Mouse (Mus musculus): ENCODE measurements around the gene Anapc4. TPM values are rescaled to one million over a fixed set of nuclear protein-coding genes. Genes with fewer than 3 reads are reported as not detected.
A peak's percentile ranks its signal among the peaks of the same experiment; 100 is the strongest.

Gene Anapc4
- polyA plus RNA-seq, 1 experiment, result 29.9 TPM

DNA sequence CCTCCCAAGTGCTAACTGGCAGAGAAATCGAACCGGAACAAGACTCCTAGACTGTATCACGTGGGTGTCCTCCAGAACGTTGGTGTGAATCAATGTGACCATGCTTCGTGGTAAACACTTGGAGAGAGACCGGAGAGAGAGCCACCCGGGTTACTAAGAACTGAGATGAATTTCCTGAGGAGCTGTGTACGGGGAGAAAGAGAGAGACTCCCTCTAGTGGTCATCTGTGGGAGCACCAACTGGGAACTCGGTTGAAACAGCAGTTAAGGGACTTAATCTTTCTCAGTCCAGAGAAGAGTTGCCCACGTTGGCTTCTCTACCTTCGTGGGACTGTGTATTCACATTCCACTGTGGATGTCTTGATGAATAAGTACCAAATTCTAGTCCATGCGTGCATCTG lies 53.3 kb downstream of the Anapc4 start:
- H3K4me3 ChIP-seq (replicated peaks; ENCODE audit: extremely low read depth, low read depth, low read length), result no peak overlapping the region
- peak; percentile 60 for DNase-seq
- peak; percentile 56 for TF ChIP-seq CTCF (IDR thresholded peaks at IDR 0.05; ENCODE audit: insufficient read depth, low read length)
- no peak for TF ChIP-seq POLR2A (IDR thresholded peaks at IDR 0.05; ENCODE audit: borderline replicate concordance, extremely low read depth, low read depth, low read length)
- H3K4me1 ChIP-seq (ENCODE audit: control insufficient read depth, insufficient read depth, low read length), result no peaks in the 10 kb centered on the region
- 34% methylated on average over 12 of the region's 12 CpGs for WGBS

DNA sequence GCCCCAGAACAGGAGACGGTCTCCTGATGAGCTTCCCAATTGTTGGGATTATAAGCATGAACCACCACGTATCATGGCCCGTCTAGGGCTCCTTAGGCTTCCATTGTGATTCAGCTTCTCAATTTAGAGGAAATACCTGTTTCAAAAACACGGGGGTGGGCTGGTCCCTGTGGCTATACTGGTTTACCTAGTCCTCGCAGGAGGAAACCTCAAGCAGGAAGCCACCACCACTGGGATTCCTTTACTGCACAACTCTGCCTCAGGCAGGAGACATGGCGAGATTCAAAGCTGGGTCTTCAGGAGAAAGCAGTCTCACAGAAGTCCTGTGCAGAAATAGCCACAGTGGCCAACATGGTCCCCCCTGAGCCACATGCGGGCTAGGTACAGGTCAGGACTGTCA lies 56.1 kb downstream of the Anapc4 start:
- DNase-seq, result no peak
- 72% methylated on average over 7 of the region's 7 CpGs for WGBS
- no peaks in the 10 kb centered on the region for H3K4me1 ChIP-seq (ENCODE audit: control insufficient read depth, insufficient read depth, low read length)
- TF ChIP-seq CTCF (IDR thresholded peaks at IDR 0.05; ENCODE audit: insufficient read depth, low read length) (no peak), POLR2A (IDR thresholded peaks at IDR 0.05; ENCODE audit: borderline replicate concordance, extremely low read depth, low read depth, low read length) (no peak)
- no peak overlapping the region for H3K4me3 ChIP-seq (replicated peaks; ENCODE audit: extremely low read depth, low read depth, low read length)

DNA sequence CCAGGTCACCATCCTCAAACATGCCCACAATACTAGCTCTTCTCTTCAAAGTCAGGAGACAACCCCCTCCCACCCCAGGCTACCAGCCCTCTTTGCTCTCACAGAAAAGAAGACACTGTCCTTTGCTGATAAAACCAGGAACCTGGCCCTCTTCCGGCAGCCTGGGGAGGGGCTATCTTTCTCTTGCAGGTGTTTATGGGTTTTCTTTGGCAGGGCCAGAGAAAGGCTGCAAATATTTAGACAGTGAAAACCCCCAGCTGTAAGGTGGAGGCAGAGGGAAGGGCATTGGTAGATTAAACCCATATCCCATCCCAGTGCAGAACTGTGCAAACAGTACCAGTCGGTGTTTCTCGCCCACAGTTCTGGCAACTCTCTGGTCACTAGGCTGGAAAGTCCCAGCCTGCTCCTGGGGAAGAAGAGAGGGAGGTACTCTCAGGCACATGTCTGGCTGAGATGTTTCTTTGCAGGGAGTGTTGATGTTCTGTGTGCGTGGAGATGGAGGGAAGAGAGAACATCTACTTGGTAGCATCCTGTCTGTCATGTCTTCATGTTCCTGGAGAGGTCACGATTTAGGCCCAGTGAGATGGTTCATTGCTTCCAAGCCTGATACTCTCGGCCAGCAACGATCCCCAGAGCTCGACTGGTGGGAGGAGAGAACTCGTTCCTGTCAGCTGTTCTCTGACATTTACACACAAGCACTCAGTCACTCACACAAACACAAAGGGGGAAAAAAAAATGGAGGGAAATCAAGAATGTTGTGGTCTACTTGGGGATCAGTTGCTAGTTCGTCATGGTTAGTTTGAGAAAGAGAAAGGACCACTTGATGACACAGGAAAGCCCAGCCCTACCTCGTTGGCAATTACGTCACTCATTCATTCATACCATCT lies 58.4 kb downstream of the Anapc4 start:
- DNase-seq, result no peak
- no peak for TF ChIP-seq POLR2A (IDR thresholded peaks at IDR 0.05; ENCODE audit: borderline replicate concordance, extremely low read depth, low read depth, low read length)
- TF ChIP-seq CTCF (IDR thresholded peaks at IDR 0.05; ENCODE audit: insufficient read depth, low read length), result no peak
- 57% methylated on average over 12 of the region's 12 CpGs for WGBS
- Histone ChIP-seq H3K4me1 (ENCODE audit: control insufficient read depth, insufficient read depth, low read length) (no peaks in the 10 kb centered on the region), H3K4me3 (replicated peaks; ENCODE audit: extremely low read depth, low read depth, low read length) (no peak overlapping the region)

DNA sequence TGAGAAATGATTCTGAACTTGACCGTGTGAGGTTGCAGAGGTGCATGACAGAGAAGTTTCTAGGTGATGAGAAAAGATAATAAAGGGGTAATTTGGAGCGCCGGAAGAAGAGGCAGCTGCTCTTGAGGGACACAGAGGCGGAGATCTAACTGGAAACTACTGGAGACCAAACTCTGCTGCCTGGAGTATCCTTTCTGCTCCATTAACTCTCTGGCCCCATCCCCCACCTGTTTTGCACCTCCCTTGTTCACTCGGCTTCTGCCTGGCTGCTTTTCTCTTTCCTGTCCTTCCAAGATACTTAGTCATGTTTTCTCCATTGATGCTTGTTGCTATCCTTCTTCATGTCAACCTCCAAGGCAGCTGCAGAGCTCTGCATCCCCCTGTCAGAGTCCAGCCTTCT lies 60.1 kb downstream of the Anapc4 start:
- 76% methylated on average over 5 of the region's 5 CpGs for WGBS
- TF ChIP-seq CTCF (IDR thresholded peaks at IDR 0.05; ENCODE audit: insufficient read depth, low read length) (no peak), POLR2A (IDR thresholded peaks at IDR 0.05; ENCODE audit: borderline replicate concordance, extremely low read depth, low read depth, low read length) (no peak)
- Histone ChIP-seq H3K4me1 (ENCODE audit: control insufficient read depth, insufficient read depth, low read length) (no peaks in the 10 kb centered on the region), H3K4me3 (replicated peaks; ENCODE audit: extremely low read depth, low read depth, low read length) (no peak overlapping the region)
- no peak for DNase-seq

DNA sequence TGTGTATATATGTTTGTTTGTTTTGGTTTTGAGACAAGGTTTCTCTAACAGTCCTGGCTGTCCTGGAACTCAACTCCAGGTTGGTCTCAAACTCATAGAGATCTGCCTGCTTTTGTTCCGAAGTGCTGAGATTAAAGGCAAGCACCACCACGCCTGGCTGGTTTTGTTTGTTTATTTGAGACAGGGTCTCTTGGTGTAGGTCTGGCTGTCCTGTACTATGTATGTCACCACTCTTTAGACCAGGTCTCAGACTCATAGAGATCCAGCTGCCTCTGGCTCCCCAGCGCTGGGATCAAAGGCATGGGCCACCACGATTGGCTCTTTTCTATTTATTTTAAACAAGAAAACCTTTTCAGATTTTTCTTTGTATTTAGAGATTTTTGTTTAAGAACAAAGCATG lies 70.4 kb downstream of the Anapc4 start:
- no peak for DNase-seq
- Histone ChIP-seq H3K4me3 (replicated peaks; ENCODE audit: extremely low read depth, low read depth, low read length) (no peak overlapping the region), H3K4me1 (ENCODE audit: control insufficient read depth, insufficient read depth, low read length) (no peaks in the 10 kb centered on the region)
- 39% methylated on average over 4 of the region's 4 CpGs for WGBS
- TF ChIP-seq POLR2A (IDR thresholded peaks at IDR 0.05; ENCODE audit: borderline replicate concordance, extremely low read depth, low read depth, low read length), result no peak
- TF ChIP-seq CTCF (IDR thresholded peaks at IDR 0.05; ENCODE audit: insufficient read depth, low read length), result no peak

DNA sequence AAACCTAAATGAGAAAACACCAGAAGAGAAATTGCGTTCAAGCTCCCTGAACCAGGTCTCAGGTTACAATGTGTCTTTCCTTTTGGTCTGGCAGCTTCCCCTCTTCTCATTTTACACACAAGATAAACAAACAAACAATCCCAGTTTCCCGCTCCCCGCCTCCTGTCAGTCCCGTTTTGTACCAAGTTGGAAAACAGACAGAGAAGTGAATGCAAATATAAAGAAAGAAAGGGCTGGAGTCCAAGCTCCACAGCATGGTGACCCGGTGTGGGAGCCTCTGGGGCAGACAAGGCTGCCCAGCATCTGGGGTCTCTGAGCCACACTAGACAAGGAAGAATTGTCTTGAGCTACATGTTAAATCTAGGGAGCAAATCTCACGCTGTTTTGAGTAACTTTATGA lies 70.9 kb downstream of the Anapc4 start:
- no peak for TF ChIP-seq CTCF (IDR thresholded peaks at IDR 0.05; ENCODE audit: insufficient read depth, low read length)
- 39% methylated on average over 6 of the region's 6 CpGs for WGBS
- H3K4me3 ChIP-seq (replicated peaks; ENCODE audit: extremely low read depth, low read depth, low read length), result no peak overlapping the region
- H3K4me1 ChIP-seq (ENCODE audit: control insufficient read depth, insufficient read depth, low read length), result no peaks in the 10 kb centered on the region
- no peak for DNase-seq

DNA sequence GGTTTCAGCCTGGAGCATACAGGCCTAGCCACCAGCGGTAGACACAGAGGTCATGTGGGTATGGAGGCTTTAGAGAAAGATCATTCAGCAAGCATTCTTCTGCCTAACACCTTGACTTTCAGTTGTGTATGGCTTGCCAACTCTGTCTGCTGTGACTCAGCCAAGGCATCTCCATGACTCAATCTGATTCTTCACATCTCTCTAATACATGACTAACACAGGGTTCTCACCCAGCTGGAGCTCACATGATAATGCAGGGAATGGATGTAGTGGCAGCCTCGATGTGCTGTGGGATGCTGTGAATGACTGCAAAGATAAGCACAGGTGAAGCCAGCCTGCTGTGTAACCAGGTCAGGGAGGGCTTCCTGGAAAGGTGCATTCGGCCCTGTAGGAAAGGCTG lies 74.4 kb downstream of the Anapc4 start:
- DNase-seq, result no peak
- 80% methylated on average over 3 of the region's 3 CpGs for WGBS
- TF ChIP-seq CTCF (IDR thresholded peaks at IDR 0.05; ENCODE audit: insufficient read depth, low read length) (no peak), POLR2A (IDR thresholded peaks at IDR 0.05; ENCODE audit: borderline replicate concordance, extremely low read depth, low read depth, low read length) (no peak)

GRCm38 (mm10) chr5:52910159-52910591 lies 76.4 kb downstream of the Anapc4 start:
- Histone ChIP-seq H3K4me1 (ENCODE audit: control insufficient read depth, insufficient read depth, low read length) (peaks cover 3% of the 10 kb centered on the region; the same call in 1 of the 2 replicates), H3K4me3 (replicated peaks; ENCODE audit: extremely low read depth, low read depth, low read length) (peak overlapping the region; percentile 49)
- WGBS, result 7% methylated on average over 12 of the region's 12 CpGs
- TF ChIP-seq CTCF (IDR thresholded peaks at IDR 0.05; ENCODE audit: insufficient read depth, low read length) (no peak), POLR2A (IDR thresholded peaks at IDR 0.05; ENCODE audit: borderline replicate concordance, extremely low read depth, low read depth, low read length) (no peak)
- DNase-seq, result no peak

More for the DNA sequence above, 74.4 kb downstream of the Anapc4 start:
- no peak overlapping the region for H3K4me3 ChIP-seq (replicated peaks; ENCODE audit: extremely low read depth, low read depth, low read length)
- peaks cover 3% of the 10 kb centered on the region; the same call in 1 of the 2 replicates for H3K4me1 ChIP-seq (ENCODE audit: control insufficient read depth, insufficient read depth, low read length)

DNA sequence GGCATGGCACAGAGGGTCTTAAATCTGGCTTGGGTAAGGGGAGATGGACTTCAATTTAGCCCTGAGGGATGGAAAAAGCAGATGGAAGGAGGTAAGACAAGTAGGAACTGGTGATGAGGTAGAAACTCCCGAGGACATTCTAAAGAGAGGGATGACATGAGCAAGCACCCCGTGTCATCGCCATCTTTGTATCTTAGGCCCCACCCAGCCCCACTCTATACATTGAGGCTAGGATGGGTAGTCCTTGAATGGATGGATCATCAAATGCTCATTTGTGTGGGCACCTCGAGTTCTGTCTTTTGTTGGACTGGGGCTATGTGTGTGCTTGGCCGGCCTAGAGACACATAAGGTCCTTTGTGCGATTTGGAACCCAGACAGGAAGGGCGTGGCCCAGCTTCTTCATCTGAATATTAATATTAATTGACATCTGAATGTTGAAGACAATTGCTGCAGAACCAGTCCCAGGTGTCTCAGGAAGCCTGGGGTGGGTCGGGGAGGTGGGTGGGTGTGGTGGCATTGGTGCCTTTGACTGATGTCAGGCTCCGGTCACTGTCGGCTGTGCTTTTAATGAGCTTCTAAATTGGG lies 77.6 kb downstream of the Anapc4 start:
- Histone ChIP-seq H3K4me1 (ENCODE audit: control insufficient read depth, insufficient read depth, low read length) (peaks cover 6% of the 10 kb centered on the region; the same call in 1 of the 2 replicates), H3K4me3 (replicated peaks; ENCODE audit: extremely low read depth, low read depth, low read length) (no peak overlapping the region)
- 78% methylated on average over 10 of the region's 10 CpGs for WGBS
- TF ChIP-seq CTCF (IDR thresholded peaks at IDR 0.05; ENCODE audit: insufficient read depth, low read length) (no peak), POLR2A (IDR thresholded peaks at IDR 0.05; ENCODE audit: borderline replicate concordance, extremely low read depth, low read depth, low read length) (no peak)
- no peak for DNase-seq

DNA sequence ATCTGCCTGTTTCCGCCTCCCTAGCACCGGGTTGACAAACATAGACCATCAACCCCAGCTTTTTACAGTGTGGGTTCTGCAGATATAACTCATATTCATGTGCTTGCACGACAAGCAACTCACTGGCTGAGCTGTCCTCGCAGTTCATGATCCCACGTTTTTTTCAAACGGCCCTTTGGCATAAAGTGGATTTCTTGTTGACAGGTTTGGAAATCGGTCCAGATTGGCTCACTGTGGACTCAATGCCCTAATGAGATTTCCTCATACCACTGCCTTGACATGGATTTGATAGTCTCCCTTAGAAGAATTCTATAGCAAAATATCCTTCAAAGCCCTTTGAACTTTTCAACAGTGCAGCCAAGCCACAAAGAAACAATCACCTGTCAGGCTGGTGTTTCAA lies 79.9 kb downstream of the Anapc4 start:
- peaks cover 6% of the 10 kb centered on the region; the same call in 1 of the 2 replicates for H3K4me1 ChIP-seq (ENCODE audit: control insufficient read depth, insufficient read depth, low read length)
- no peak for DNase-seq
- WGBS, result 66% methylated on average over 7 of the region's 7 CpGs

More for the DNA sequence above, 79.9 kb downstream of the Anapc4 start:
- TF ChIP-seq POLR2A (IDR thresholded peaks at IDR 0.05; ENCODE audit: borderline replicate concordance, extremely low read depth, low read depth, low read length) (no peak), CTCF (IDR thresholded peaks at IDR 0.05; ENCODE audit: insufficient read depth, low read length) (no peak)
- no peak overlapping the region for H3K4me3 ChIP-seq (replicated peaks; ENCODE audit: extremely low read depth, low read depth, low read length)

Data from lung, adult 2 months (tissue).